24 mouse cellular contexts compared by ENCODE assay signal in the genomic region with DNA sequence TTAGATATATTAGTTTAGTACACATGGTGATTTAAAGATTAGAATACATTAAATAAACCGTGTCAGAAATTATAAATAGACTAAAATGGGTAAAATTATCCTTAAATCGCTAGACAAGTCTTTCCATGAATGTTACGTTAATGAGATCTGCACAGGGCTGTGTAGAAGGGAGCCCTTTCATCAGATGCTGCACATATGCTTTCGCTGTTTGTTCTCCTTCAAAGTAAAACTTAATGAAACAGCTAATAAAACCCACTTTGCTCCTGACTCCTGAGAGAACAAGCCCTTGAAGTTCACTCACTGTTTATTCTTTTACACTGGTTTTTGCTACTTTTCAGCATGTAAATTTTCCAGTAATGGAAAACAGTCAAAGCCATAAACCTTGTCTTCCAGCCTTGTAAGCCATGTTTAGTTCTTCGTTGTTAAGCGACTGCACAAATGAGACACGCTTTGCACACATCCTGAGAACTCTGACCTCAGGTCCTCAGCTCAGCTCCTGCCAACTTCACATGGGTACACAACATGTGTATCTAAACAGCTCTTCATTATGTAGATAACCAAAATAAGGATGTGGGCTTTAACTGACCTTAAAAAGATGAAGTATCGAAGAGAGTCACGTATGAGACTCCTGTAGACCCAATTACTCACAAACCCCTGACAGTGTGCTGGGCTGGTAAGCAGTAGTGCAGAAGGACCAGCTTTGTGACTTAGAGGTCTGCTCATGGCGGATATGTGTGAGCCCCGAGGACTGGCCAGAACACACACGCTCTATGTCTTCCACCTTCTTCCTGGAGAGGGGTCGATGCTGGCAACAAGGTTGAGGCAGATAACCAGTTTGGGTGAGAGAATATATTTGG. TPM values are rescaled to one million over a fixed set of nuclear protein-coding genes. Genes with fewer than 3 reads are reported as not detected.
DNase-seq lines count a peak whose midpoint lies in the region; ATAC-seq and TF ChIP-seq lines count a peak whose summit lies in the region.
"Had no signal": no experiment of that assay in that cellular context is flagged by ENCODE, and none has a peak within 500 bp of the region (broad histone marks: within the 10 kb centered on the region; RNA-seq: fewer than 3 reads in every experiment).

No protein-coding gene starts in this region.

- H3K4me2 ChIP-seq in limb, embryonic 13.5 days (replicated peaks): 0 out of 2 replicates have a peak overlapping the region, but pooled peaks have one; percentile 19
- no peak overlapping the region for H3K4me2 ChIP-seq in stomach, postnatal 0 days (replicated peaks; ENCODE audit: low read depth)
- H3K4me2 ChIP-seq: forebrain, embryonic 13.5 days; heart, embryonic 11.5 days; hindbrain, embryonic 14.5 days had no signal

- H3K9ac ChIP-seq in limb, embryonic 13.5 days: no peak overlapping the region
- no peak overlapping the region for H3K9ac ChIP-seq in stomach, postnatal 0 days (ENCODE audit: low read length)
- H3K9ac ChIP-seq: forebrain, embryonic 13.5 days; hindbrain, embryonic 14.5 days had no signal

- H3K4me3 ChIP-seq in limb, embryonic 10.5 days: no peak overlapping the region
- no peak overlapping the region for H3K4me3 ChIP-seq in limb, embryonic 13.5 days
- H3K4me3 ChIP-seq in stomach, postnatal 0 days (ENCODE audit: low read depth, low read length): no peak overlapping the region
- H3K4me3 ChIP-seq: forebrain, embryonic 10.5 days; forebrain, embryonic 13.5 days; hindbrain, embryonic 10.5 days had no signal

- no peaks in the 10 kb centered on the region for H3K36me3 ChIP-seq in limb, embryonic 10.5 days
- H3K36me3 ChIP-seq in limb, embryonic 13.5 days: no peaks in the 10 kb centered on the region
- no peaks in the 10 kb centered on the region for H3K36me3 ChIP-seq in stomach, postnatal 0 days (ENCODE audit: control insufficient read depth, insufficient read depth, low read length)
- H3K36me3 ChIP-seq: forebrain, embryonic 10.5 days; G1E; hindbrain, embryonic 10.5 days had no signal

- peaks cover 35% of the 10 kb centered on the region for H3K4me1 ChIP-seq in limb, embryonic 10.5 days
- H3K4me1 ChIP-seq in limb, embryonic 13.5 days: peaks cover 21% of the 10 kb centered on the region
- no peaks in the 10 kb centered on the region for H3K4me1 ChIP-seq in stomach, postnatal 0 days (replicated peaks; ENCODE audit: control insufficient read depth, insufficient read depth)
- H3K4me1 ChIP-seq: forebrain, embryonic 10.5 days; forebrain, embryonic 13.5 days; hindbrain, embryonic 10.5 days had no signal

- no peak for TF ChIP-seq EP300 in stomach, postnatal 0 days (optimal IDR thresholded peaks at IDR 0.05)

- peak overlapping the region; percentile 84 for H3K27ac ChIP-seq in limb, embryonic 10.5 days
- peak overlapping the region; percentile 56 for H3K27ac ChIP-seq in limb, embryonic 13.5 days
- no peak overlapping the region for H3K27ac ChIP-seq in stomach, postnatal 0 days (replicated peaks)
- H3K27ac ChIP-seq: forebrain, embryonic 10.5 days; forebrain, embryonic 13.5 days; hindbrain, embryonic 10.5 days; hindbrain, embryonic 14.5 days; hindbrain, postnatal 0 days had no signal

- TF ChIP-seq CTCF in stomach, postnatal 0 days (IDR thresholded peaks at IDR 0.05; ENCODE audit: low read depth): no peak

- no peaks in the 10 kb centered on the region for H3K27me3 ChIP-seq in limb, embryonic 10.5 days (ENCODE audit: low read depth, poor library complexity, severe bottlenecking)
- no peaks in the 10 kb centered on the region for H3K27me3 ChIP-seq in limb, embryonic 13.5 days
- no peaks in the 10 kb centered on the region for H3K27me3 ChIP-seq in stomach, postnatal 0 days (ENCODE audit: control insufficient read depth, insufficient read depth, low read length)
- H3K27me3 ChIP-seq: CH12.LX; forebrain, embryonic 13.5 days; Patski had no signal

- ATAC-seq in limb, embryonic 13.5 days (ENCODE audit: low FRiP score, low read depth): peak; percentile 64
- no peak for ATAC-seq in CD4-positive, CD25-positive, alpha-beta regulatory T cell, adult 4 months
- ATAC-seq in stomach, postnatal 0 days (ENCODE audit: low FRiP score, low TSS enrichment): no peak
- ATAC-seq: forebrain, embryonic 13.5 days; forebrain, embryonic 16.5 days; hindbrain, postnatal 0 days; Patski had no signal

- 41% methylated on average over 13 of the region's 13 CpGs for WGBS in limb, embryonic 10.5 days
- 18% methylated on average over 13 of the region's 13 CpGs for WGBS in limb, embryonic 13.5 days
- WGBS in stomach, postnatal 0 days: 76% methylated on average over 13 of the region's 13 CpGs

- DNase-seq in embryo, embryonic 10.5 days (ENCODE audit: low spot score): peak; percentile 14
- DNase-seq in embryo, embryonic 11 days: no peak
- DNase-seq in limb, embryonic 10.5 days (ENCODE audit: low spot score): peak; percentile 49
- DNase-seq in kidney, postnatal 36 days: no peak
- DNase-seq in stomach, postnatal 0 days (ENCODE audit: low spot score): no peak
- DNase-seq: adrenal gland, postnatal 10 days; cerebellum, adult 11 months; cerebellum, adult 2 months; cerebellum, adult 9-11 months; cerebellum, postnatal 25 days; gastrocnemius, postnatal 36 days; heart, postnatal 36 days had no signal

- no peaks in the 10 kb centered on the region for H3K9me3 ChIP-seq in limb, embryonic 10.5 days (replicated peaks)
- H3K9me3 ChIP-seq in limb, embryonic 13.5 days: no peaks in the 10 kb centered on the region
- no peaks in the 10 kb centered on the region for H3K9me3 ChIP-seq in stomach, postnatal 0 days (ENCODE audit: control insufficient read depth, low read length)
- H3K9me3 ChIP-seq: forebrain, embryonic 10.5 days; forebrain, embryonic 13.5 days; G1E; hindbrain, embryonic 10.5 days had no signal

RNA-seq across cellular contexts. Expression of a gene that starts 36.2 kb away (rescaled TPM):
- polyA plus RNA-seq in limb, embryonic 10.5 days (2016; fragmentation: Nextera tagmentation; extraction: Ambion mirVana): 7.4 and 9.1 TPM in 2 replicates
- 18.1 and 19.8 TPM in 2 replicates for polyA plus RNA-seq in limb, embryonic 13.5 days (2015; fragmentation: Nextera tagmentation; extraction: Ambion mirVana)
- polyA plus RNA-seq in CD4-positive, CD25-positive, alpha-beta regulatory T cell, adult 4 months (2017; shearing (Covaris generic)): 10 to 100 TPM; 20.0 to 21.7 TPM
- polyA plus RNA-seq in stomach, postnatal 0 days (2015; fragmentation: Nextera tagmentation; extraction: Ambion mirVana): 14.4 and 16.2 TPM in 2 replicates

Comparison
In these comparisons a context has a peak if more than half of its experiments do, and no peak if none do; other contexts are left out.
1. DNase-seq: peak in embryo, embryonic 10.5 days (single experiment) and limb, embryonic 10.5 days (single experiment); none in embryo, embryonic 11 days (single experiment), kidney, postnatal 36 days (0 of 2) and stomach, postnatal 0 days (single experiment).